Mouse (Mus musculus): Measurements from ENCODE around the gene Psma2.

DNA sequence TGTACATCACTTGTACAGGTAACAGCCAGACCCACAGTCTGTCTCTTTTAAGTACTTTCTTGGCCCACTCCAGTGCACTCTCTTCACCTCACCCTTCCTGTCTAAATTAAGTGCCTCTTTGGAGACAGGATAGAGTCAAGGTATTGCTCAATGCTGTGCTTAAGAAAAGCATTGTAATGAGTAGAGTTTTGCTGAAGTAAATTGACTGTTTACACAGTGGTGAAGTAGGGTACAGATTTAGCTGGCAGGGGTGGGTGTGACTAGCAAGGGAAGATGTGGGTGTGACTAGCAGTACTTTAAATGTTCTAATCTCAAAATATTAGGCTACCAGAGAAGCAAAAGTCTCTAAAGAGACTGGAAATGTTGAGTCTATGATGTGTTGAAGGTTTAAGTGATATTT is 5.4 kb upstream of the Psma2 start:
- TF ChIP-seq POLR2A (IDR thresholded peaks at IDR 0.05; ENCODE audit: insufficient read depth, low read length) (no peak), CTCF (IDR thresholded peaks at IDR 0.05; ENCODE audit: low read depth, low read length) (no peak)
